Mouse (Mus musculus): ENCODE measurements around the gene Atg10.

Atg10 gene

GRCm38 (mm10) chr13:91107308-91107946 lies 116.3 kb downstream of the Atg10 start:
- no peak for DNase-seq

- no peak for DNase-seq
Observed at GRCm38 (mm10) chr13:91102238-91102637, 121.5 kb downstream of the Atg10 start.

GRCm38 (mm10) chr13:91100417-91100816 lies 123.4 kb downstream of the Atg10 start:
- no peak for DNase-seq

- DNase-seq = no peak
Observed at GRCm38 (mm10) chr13:91094851-91095250, 128.9 kb downstream of the Atg10 start.

- no peak for DNase-seq
Observed at GRCm38 (mm10) chr13:91094196-91094595, 129.6 kb downstream of the Atg10 start.

- DNase-seq = no peak
Observed at GRCm38 (mm10) chr13:91093610-91094009, 130.2 kb downstream of the Atg10 start.

GRCm38 (mm10) chr13:91093162-91093561 lies 130.6 kb downstream of the Atg10 start:
- peak; percentile 40 for DNase-seq

GRCm38 (mm10) chr13:91091731-91092190 lies 132.0 kb downstream of the Atg10 start:
- DNase-seq = no peak

GRCm38 (mm10) chr13:91090861-91091730 lies 132.7 kb downstream of the Atg10 start:
- no peak for DNase-seq

- DNase-seq = no peak
Observed at GRCm38 (mm10) chr13:91086361-91086900, 137.3 kb downstream of the Atg10 start.

GRCm38 (mm10) chr13:91072351-91072750 lies 151.4 kb downstream of the Atg10 start:
- peak; percentile 28 for DNase-seq

GRCm38 (mm10) chr13:91060871-91061270 lies 162.9 kb downstream of the Atg10 start:
- no peak for DNase-seq

GRCm38 (mm10) chr13:91048171-91048570 lies 175.6 kb downstream of the Atg10 start:
- no peak for DNase-seq

- DNase-seq = no peak
Observed at GRCm38 (mm10) chr13:91046851-91047250, 176.9 kb downstream of the Atg10 start.

GRCm38 (mm10) chr13:91041236-91041635 lies 182.5 kb downstream of the Atg10 start:
- no peak for DNase-seq

- DNase-seq = no peak
Observed at GRCm38 (mm10) chr13:91040421-91040820, 183.3 kb downstream of the Atg10 start.

GRCm38 (mm10) chr13:91039201-91039807 lies 184.5 kb downstream of the Atg10 start:
- DNase-seq = peak; percentile 80

GRCm38 (mm10) chr13:91038636-91039035 lies 185.1 kb downstream of the Atg10 start:
- no peak for DNase-seq

GRCm38 (mm10) chr13:91038034-91038433 lies 185.7 kb downstream of the Atg10 start:
- DNase-seq = no peak

GRCm38 (mm10) chr13:91037405-91037804 lies 186.4 kb downstream of the Atg10 start:
- DNase-seq = no peak

- DNase-seq = no peak
Observed at GRCm38 (mm10) chr13:91031836-91032235, 191.9 kb downstream of the Atg10 start.

GRCm38 (mm10) chr13:91023447-91023846 lies 200.3 kb downstream of the Atg10 start:
- no peak for DNase-seq

GRCm38 (mm10) chr13:91011851-91012250 lies 211.9 kb downstream of the Atg10 start:
- DNase-seq = no peak
